Mouse (Mus musculus) T-helper 1 cell (primary cell): Measurements from ENCODE around the gene Gm5849.

Experiments
- in situ Hi-C: fragments of 300-600 bp; cut with MboI, MseI; formaldehyde crosslinking; loops from one replicate; pipeline ENCODE4 v1.15.1; 2025; ENCODE audit warnings: high pct_unique_total_duplicates

Gm5849 gene

DNA sequence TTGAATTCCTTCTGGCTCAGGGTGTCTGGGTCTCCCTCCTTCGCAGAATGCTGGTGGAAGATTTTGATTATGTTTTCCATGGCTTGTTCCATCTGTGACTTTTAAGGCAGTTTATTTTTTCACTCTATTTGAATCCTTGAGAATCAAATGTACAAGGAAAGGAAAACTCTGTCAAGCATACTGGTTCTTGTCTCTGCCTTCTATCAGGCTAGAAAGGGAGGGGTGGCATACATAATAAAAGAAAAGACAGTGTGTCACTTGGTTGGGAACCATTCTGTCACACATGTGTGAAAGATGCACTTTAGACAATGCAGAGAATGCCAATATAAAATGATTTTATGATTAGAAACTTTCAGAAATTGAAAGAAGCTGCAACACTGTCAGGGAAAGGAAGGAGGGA, at the start of gene Gm5849:
Gene Gm5849 (minus strand): TSS at position 101 of the 400 bp plus-strand sequence.
- in situ Hi-C loops = loop anchor here (5.0 kb wide), 1 partner anchor 135 kb away; no protein-coding TSS in a partner anchor

DNA sequence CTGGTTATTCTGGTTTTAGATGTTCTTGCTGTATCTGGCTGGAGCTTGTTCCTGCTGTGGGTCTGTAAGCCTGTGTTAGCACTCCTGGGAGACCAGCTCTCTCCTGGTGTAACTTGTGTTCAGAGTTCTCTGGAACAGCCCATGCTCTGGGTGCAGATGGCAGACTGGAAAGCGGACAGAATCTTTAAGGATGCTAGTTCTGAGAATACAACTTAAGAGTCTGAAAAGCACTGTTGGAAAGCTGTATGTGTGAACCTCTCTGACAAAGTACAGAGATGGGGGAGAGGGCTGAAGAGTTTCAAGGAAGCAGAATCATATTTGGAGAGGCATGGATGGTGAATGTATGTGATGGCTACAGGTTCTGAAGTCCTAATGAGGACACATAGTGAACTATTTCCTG, 28.0 kb downstream of the Gm5849 start:
- in situ Hi-C loops = no loop called here

DNA sequence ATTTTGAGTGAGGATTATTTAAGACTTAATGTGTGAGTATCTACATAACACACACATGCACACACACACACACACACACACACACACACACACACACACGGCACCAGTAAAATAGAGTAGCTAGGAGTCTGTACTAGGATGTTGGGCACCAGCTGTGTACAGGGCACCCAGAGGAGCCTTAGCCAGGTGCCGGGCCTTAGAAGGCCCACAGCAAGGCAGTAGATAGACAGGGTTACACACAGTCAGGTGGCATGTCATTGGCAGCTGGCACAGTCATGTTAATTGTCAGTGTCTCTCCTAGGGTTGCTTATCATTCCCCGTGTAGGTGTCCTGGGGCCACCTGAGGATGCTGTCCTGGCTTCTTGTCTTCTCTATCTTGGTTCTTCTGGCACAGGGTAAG, 51.1 kb downstream of the Gm5849 start, which contains the start of gene Pglyrp4:
Gene Pglyrp4 (plus strand): TSS at position 301 of the 400 bp plus-strand sequence.
- in situ Hi-C loops = no loop called here
